Mouse (Mus musculus): Measurements from ENCODE around the gene Casz1.

- TF ChIP-seq GATA1 (IDR thresholded peaks at IDR 0.05; ENCODE audit: borderline replicate concordance, low read length): no peak
- no peak for TF ChIP-seq FLI1 (IDR thresholded peaks at IDR 0.05; ENCODE audit: low read length)
These were observed 45.4 kb upstream of the Casz1 start for GRCm38 (mm10) chr4:148758863-148759262.
